16 mouse cellular contexts compared by ENCODE assay signal in the genomic region with DNA sequence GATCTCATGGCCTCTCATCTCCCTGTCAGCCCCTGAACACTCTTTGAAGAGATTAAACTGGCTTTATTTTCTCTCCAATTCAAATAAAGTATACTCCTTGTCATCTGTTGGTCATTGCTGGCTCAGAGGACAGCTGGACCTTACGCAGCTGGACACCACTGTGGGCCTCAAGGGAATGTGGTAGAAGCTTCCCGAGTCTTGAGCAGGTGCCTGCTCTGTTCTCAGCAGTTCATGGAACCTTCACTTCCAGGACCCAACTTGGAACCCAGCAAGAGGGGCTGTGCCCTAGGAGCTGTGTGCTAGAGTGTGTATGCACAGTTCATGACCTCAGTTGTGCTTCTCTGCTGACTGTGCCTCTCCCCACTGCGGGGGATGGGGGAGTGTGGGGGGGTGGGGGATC.
"Had no signal": no experiment of that assay in that cellular context is flagged by ENCODE, and none has a peak within 500 bp of the region (broad histone marks: within the 10 kb centered on the region; RNA-seq: fewer than 3 reads in every experiment).

No protein-coding gene starts in this region.

- H3K27me3 ChIP-seq: neural tube, embryonic 13.5 days; neural tube, embryonic 15.5 days; stomach, embryonic 15.5 days had no signal

- H3K4me2 ChIP-seq: neural tube, embryonic 13.5 days; neural tube, embryonic 15.5 days; stomach, embryonic 15.5 days had no signal

- H3K4me3 ChIP-seq: neural tube, embryonic 13.5 days; neural tube, embryonic 15.5 days; stomach, embryonic 15.5 days had no signal

- H3K9me3 ChIP-seq: neural tube, embryonic 13.5 days; neural tube, embryonic 15.5 days; stomach, embryonic 15.5 days had no signal

- H3K4me1 ChIP-seq: neural tube, embryonic 13.5 days; neural tube, embryonic 15.5 days; stomach, embryonic 15.5 days had no signal

- H3K27ac ChIP-seq: neural tube, embryonic 13.5 days; neural tube, embryonic 15.5 days; stomach, embryonic 15.5 days; stomach, postnatal 0 days had no signal

- H3K9ac ChIP-seq: neural tube, embryonic 13.5 days; neural tube, embryonic 15.5 days; stomach, embryonic 15.5 days had no signal

- H3K36me3 ChIP-seq: neural tube, embryonic 13.5 days; neural tube, embryonic 15.5 days; stomach, embryonic 15.5 days had no signal

- DNase-seq: retina, postnatal 1 day; right cerebral cortex, adult 18-20 months; right cerebral cortex, postnatal 14 days; right cerebral cortex, postnatal 25 days; right cerebral cortex, postnatal 4 days; spleen, adult 18-20 months; thymus, adult 18-20 months; thymus, adult 2 months; thymus, postnatal 14 days; thymus, postnatal 25 days; thymus, postnatal 36 days; thymus, postnatal 4 days had no signal
